Mouse (Mus musculus): ENCODE measurements around the gene Mcpt8. TPM values are rescaled to one million over a fixed set of nuclear protein-coding genes. Genes with fewer than 3 reads are reported as not detected.
"Not testable (repeated sequence)": the region's sequence is repeated elsewhere in the genome, so short reads cannot be mapped to it uniquely, and the experiment has no call there.

Mcpt8 gene
- polyA plus RNA-seq, 1 experiment from 2014 or later, result not detected

DNA sequence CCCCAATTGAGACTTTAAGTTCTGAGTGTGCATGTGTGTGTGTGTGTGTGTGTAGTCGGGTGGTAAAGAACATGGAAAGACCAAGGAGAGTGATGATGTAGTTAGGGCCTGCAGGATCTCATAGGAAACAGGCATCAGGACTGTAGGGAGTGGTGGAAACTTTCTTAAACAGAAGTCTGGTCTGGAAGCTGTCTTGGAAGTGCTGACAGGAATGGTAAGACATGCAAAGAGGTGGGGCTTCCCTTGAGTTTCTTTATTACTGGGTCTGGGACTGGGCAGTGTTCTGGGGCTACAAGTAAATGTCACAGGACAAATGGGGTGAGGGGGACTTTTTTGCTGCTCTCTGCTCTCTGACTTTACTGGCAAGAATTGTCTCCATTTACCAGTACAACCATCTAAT is 12.5 kb upstream of the Mcpt8 start:
- Histone ChIP-seq H3K27ac (no peak overlapping the region), H3K4me1 (no peaks in the 10 kb centered on the region), H3K9me3 (no peaks in the 10 kb centered on the region), H3K9ac (no peak overlapping the region), H3K4me3 (no peak overlapping the region), H3K36me3 (replicated peaks) (no peaks in the 10 kb centered on the region), H3K4me2 (no peak overlapping the region), H3K27me3 (replicated peaks) (no peaks in the 10 kb centered on the region)
- WGBS, result 73% methylated on average over 1 of the region's 1 CpGs
- ATAC-seq (replicated peaks), result no peak

DNA sequence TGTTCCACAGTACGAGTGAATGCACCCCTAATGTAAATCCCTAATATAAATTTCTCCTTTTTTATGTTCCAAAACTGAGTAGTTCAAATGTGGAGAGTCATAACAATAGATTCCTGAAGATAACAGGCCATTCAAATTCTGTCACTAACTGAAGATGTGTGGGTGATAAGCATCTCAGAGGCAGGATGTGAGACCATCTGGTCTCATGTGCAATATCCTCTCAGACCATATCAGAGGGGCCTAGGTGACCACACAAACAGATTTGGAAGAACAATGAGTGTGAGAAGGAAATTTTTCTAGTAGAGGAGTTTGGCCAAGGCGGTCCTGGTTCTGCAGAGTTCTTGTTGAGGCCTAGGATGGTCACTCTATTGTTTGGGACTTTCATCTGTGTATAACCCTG is 8.3 kb upstream of the Mcpt8 start:
- 77% methylated on average over 2 of the region's 2 CpGs for WGBS
- Histone ChIP-seq H3K36me3 (replicated peaks) (no peaks in the 10 kb centered on the region), H3K9ac (no peak overlapping the region), H3K4me2 (no peak overlapping the region), H3K4me1 (no peaks in the 10 kb centered on the region), H3K4me3 (no peak overlapping the region), H3K27me3 (replicated peaks) (no peaks in the 10 kb centered on the region), H3K27ac (no peak overlapping the region), H3K9me3 (no peaks in the 10 kb centered on the region)
- ATAC-seq (replicated peaks), result no peak

DNA sequence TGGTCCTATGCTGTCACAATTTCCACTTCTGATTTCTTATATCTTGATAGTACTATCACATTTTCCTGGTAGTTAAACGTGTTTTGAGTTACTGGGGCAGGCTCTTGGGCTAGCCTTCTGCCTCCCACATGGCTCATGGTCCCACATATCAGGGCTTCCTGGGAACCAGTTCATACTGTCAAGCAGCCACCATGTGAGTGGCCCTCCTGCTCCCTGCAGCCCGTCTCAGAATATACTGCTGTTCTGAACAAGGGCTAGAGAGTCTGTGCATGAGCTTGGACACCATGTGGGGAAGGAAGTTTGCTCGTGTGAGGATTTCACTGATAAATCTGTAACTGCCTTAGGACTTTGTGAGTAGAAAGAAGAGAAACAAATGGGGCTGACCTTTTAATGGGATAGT is 1.6 kb upstream of the Mcpt8 start:
- no peak overlapping the region for H3K4me2 ChIP-seq
- no peak overlapping the region for H3K27ac ChIP-seq
- H3K9ac ChIP-seq, result no peak overlapping the region
- H3K4me1 ChIP-seq, result no peaks in the 10 kb centered on the region
- H3K36me3 ChIP-seq (replicated peaks), result no peaks in the 10 kb centered on the region
- WGBS, result 81% methylated on average over 3 of the region's 3 CpGs
- H3K9me3 ChIP-seq, result no peaks in the 10 kb centered on the region
- no peak for ATAC-seq (replicated peaks)
- H3K4me3 ChIP-seq, result no peak overlapping the region
- no peaks in the 10 kb centered on the region for H3K27me3 ChIP-seq (replicated peaks)

DNA sequence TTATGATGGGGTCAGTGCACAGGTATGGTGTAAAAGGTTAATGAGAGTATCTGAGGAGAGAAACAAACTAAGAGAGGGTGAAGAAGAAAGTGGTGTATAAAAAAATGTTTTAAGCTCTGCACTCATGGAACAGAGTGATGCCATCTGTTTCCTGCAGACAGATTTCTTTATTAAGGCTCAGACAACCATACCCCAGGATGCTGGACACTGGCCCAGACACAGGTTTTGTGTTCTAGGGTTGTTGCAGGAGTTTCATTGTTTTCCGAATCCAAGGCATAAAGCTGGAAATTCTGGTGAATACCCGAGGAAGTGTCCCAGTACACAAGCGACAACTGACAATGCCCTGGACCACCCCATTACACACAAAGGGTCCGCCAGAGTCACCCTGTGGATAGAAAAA is 3.1 kb downstream of the Mcpt8 start:
- ATAC-seq (replicated peaks), result no peak
- no peak overlapping the region for H3K4me3 ChIP-seq
- no peak overlapping the region for H3K4me2 ChIP-seq
- no peaks in the 10 kb centered on the region for H3K4me1 ChIP-seq
- H3K9me3 ChIP-seq, result no peaks in the 10 kb centered on the region
- 66% methylated on average over 4 of the region's 4 CpGs for WGBS
- H3K27me3 ChIP-seq (replicated peaks), result no peaks in the 10 kb centered on the region
- no peaks in the 10 kb centered on the region for H3K36me3 ChIP-seq (replicated peaks)
- no peak overlapping the region for H3K9ac ChIP-seq
- H3K27ac ChIP-seq, result no peak overlapping the region

DNA sequence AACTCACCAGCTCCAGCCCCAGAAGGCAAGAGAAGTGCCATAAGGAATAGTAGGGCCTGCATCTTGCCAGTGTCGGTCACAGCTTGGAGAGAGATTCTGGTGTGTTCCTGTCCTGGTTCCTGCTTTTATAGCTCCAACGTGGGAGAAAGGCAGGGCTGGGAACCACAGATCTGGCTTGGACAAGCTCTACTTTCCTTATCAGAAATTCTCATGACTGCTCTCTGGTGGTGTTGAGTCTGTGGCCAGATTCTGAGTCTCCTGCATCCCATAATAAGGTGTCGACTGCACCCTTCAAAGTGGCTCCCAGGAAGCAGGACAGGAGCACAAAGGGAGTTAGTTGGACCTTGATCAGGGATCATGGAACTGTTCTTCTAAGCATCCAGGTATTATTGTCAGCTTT is 22.9 kb downstream of the Mcpt8 start, which contains the start of gene Mcpt4:
TSS of gene Mcpt4 (minus strand) at position 101 of the 400 bp plus-strand sequence.
- not testable (repeated sequence) for ATAC-seq (replicated peaks); H3K27ac ChIP-seq; H3K9ac ChIP-seq; H3K9me3 ChIP-seq; H3K4me1 ChIP-seq; H3K27me3 ChIP-seq (replicated peaks); H3K36me3 ChIP-seq (replicated peaks); H3K4me3 ChIP-seq; H3K4me2 ChIP-seq
- 89% methylated on average over 3 of the region's 3 CpGs for WGBS

DNA sequence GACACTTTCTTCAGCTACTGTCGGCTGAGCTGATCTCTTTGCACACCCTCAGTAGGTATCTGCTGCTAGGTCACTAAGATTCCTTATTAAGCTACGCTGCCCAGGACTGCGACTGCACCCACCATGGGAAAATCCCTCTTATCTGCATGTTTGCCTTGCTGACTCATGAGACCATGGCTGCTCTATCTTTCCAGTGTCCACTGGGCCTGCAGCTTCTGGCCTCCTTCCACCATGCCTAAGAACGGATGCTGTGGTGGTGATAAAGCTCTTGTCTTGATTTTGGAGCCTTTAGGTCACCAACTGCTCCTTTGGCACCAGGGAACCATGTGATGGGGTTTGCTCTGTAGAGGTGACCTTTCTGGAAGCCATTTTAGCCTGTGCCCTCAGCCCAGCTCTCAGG is 27.4 kb downstream of the Mcpt8 start:
- H3K9ac ChIP-seq, result no peak overlapping the region
- H3K4me2 ChIP-seq, result no peak overlapping the region
- WGBS, result 86% methylated on average over 4 of the region's 4 CpGs
- no peaks in the 10 kb centered on the region for H3K4me1 ChIP-seq
- H3K27ac ChIP-seq, result no peak overlapping the region
- H3K36me3 ChIP-seq (replicated peaks), result no peaks in the 10 kb centered on the region
- H3K27me3 ChIP-seq (replicated peaks), result no peaks in the 10 kb centered on the region
- H3K4me3 ChIP-seq, result no peak overlapping the region
- no peaks in the 10 kb centered on the region for H3K9me3 ChIP-seq
- ATAC-seq (replicated peaks), result no peak

DNA sequence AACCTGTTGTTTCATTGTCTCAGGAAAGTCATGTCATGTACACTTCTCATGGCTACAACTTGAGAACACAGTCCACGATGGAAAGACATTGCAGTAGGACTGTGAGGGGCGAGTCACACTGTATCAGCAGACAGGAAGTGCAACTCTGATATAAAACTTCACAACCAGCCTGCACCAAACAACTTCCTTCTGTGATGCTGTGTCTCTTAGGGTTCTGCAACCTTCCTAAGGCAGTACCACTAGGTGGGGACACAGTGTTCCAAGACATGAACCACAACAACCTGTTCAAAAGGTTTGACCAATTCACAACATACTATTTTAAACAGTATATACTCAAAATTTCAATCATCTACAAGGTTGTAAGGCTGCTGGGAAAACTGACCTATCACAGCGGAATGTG is 29.7 kb downstream of the Mcpt8 start:
- Histone ChIP-seq H3K4me2 (no peak overlapping the region), H3K36me3 (replicated peaks) (no peaks in the 10 kb centered on the region), H3K4me3 (no peak overlapping the region), H3K9me3 (no peaks in the 10 kb centered on the region), H3K4me1 (no peaks in the 10 kb centered on the region), H3K27ac (no peak overlapping the region), H3K27me3 (replicated peaks) (no peaks in the 10 kb centered on the region), H3K9ac (no peak overlapping the region)
- 83% methylated on average over 3 of the region's 3 CpGs for WGBS
- ATAC-seq (replicated peaks), result no peak

DNA sequence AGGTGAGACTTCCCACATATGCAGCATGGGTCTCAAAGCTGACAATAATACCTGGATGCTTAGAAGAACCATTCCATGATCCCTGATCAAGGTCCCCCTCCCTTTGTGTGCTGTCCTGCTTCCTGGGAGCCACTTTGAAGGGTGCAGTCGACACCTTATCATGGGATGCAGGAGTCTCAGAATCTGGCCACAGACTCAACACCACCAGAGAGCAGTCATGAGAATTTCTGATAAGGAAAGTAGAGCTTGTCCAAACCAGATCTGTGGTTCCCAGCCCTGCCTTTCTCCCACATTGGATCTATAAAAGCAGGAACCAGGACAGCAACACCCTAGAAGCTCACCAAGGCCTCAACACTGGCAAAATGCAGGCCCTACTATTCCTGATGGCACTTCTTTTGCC is 43.3 kb downstream of the Mcpt8 start, which contains the start of gene Mcpt2:
TSS of gene Mcpt2 (plus strand) at position 250 of the 400 bp plus-strand sequence.
- not testable (repeated sequence) for H3K4me1 ChIP-seq; H3K27ac ChIP-seq; H3K9me3 ChIP-seq; H3K9ac ChIP-seq; H3K4me3 ChIP-seq; H3K4me2 ChIP-seq; ATAC-seq (replicated peaks); H3K36me3 ChIP-seq (replicated peaks); H3K27me3 ChIP-seq (replicated peaks)
- WGBS, result 64% methylated on average over 1 of the region's 1 CpGs

DNA sequence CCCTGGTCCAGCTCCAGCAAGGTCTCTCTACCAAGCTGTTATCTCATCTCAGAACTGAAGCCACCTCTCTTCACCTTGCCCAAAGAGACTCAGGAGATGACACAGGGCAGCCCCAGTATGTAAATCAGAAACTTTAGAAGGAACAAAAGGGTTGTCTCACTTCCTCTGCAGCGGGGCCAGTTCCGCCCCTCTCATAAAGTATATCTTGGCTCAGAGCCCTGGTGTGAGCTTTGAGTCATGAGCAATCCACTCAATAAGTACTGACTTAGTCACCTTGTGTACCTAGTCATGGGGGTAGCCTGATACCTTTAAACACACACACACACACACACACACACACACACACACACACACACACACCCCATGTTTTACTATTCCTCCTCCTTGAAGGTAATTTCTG is 50.6 kb downstream of the Mcpt8 start:
- Histone ChIP-seq H3K4me1 (no peaks in the 10 kb centered on the region), H3K27me3 (replicated peaks) (no peaks in the 10 kb centered on the region), H3K9me3 (no peaks in the 10 kb centered on the region), H3K9ac (no peak overlapping the region), H3K4me2 (no peak overlapping the region), H3K27ac (no peak overlapping the region), H3K36me3 (replicated peaks) (no peaks in the 10 kb centered on the region), H3K4me3 (no peak overlapping the region)
- 86% methylated on average over 2 of the region's 2 CpGs for WGBS
- ATAC-seq (replicated peaks), result no peak

Small RNAs within 50 kb of the gene (microRNA-seq; reads per million reads assigned to microRNA genes)
- not detected for gene Mir6949

Other genes with a start within 250 kb of the Mcpt8 start
- 12.4 and 13.6 TPM in 2 replicates for gene Nynrin, start 231.3 kb downstream of the Mcpt8 start, polyA plus RNA-seq (2015; fragmentation: Nextera tagmentation; extraction: Ambion mirVana)
- 0.19 and 0.20 TPM in 2 replicates for gene Cbln3, start 200.9 kb downstream of the Mcpt8 start, polyA plus RNA-seq (2015; fragmentation: Nextera tagmentation; extraction: Ambion mirVana)
- 10.9 and 11.4 TPM in 2 replicates for gene Khnyn, start 200.3 kb downstream of the Mcpt8 start, polyA plus RNA-seq (2015; fragmentation: Nextera tagmentation; extraction: Ambion mirVana)
- 169 and 175 TPM in 2 replicates for gene Sdr39u1, start 185.0 kb downstream of the Mcpt8 start, polyA plus RNA-seq (2015; fragmentation: Nextera tagmentation; extraction: Ambion mirVana)
- gene Cma1, start 140.6 kb downstream of the Mcpt8 start, polyA plus RNA-seq (2015; fragmentation: Nextera tagmentation; extraction: Ambion mirVana), result 0.37 and 1.6 TPM in 2 replicates
- gene Cma2, start 134.3 kb downstream of the Mcpt8 start, polyA plus RNA-seq (2015; fragmentation: Nextera tagmentation; extraction: Ambion mirVana), result not detected in 2 replicates
- gene Mcpt1, start 67.3 kb downstream of the Mcpt8 start, polyA plus RNA-seq (2015; fragmentation: Nextera tagmentation; extraction: Ambion mirVana), result not detected in 2 replicates
- gene Mcpt9, start 54.8 kb downstream of the Mcpt8 start, polyA plus RNA-seq (2015; fragmentation: Nextera tagmentation; extraction: Ambion mirVana), result not detected in 2 replicates
- gene Mcpt2, start 43.2 kb downstream of the Mcpt8 start, polyA plus RNA-seq (2015; fragmentation: Nextera tagmentation; extraction: Ambion mirVana), result not detected in 2 replicates
- 0.15 TPM in 1 of 2 replicates, not detected in the other for gene Mcpt4, start 23.0 kb downstream of the Mcpt8 start, polyA plus RNA-seq (2015; fragmentation: Nextera tagmentation; extraction: Ambion mirVana)
- not detected in 2 replicates for gene Ctsg, start 17.3 kb upstream of the Mcpt8 start, polyA plus RNA-seq (2015; fragmentation: Nextera tagmentation; extraction: Ambion mirVana)
- not detected in 2 replicates for gene Gzme, start 35.4 kb upstream of the Mcpt8 start, polyA plus RNA-seq (2015; fragmentation: Nextera tagmentation; extraction: Ambion mirVana)
- gene Gzmd, start 47.3 kb upstream of the Mcpt8 start, polyA plus RNA-seq (2015; fragmentation: Nextera tagmentation; extraction: Ambion mirVana), result not detected in 2 replicates
- gene Gzmg, start 74.3 kb upstream of the Mcpt8 start, polyA plus RNA-seq (2015; fragmentation: Nextera tagmentation; extraction: Ambion mirVana), result not detected in 2 replicates
- gene Gzmn, start 89.3 kb upstream of the Mcpt8 start, polyA plus RNA-seq (2015; fragmentation: Nextera tagmentation; extraction: Ambion mirVana), result not detected in 2 replicates
- not detected in 2 replicates for gene Gzmf, start 126.1 kb upstream of the Mcpt8 start, polyA plus RNA-seq (2015; fragmentation: Nextera tagmentation; extraction: Ambion mirVana)
- not detected in 2 replicates for gene Gzmc, start 149.4 kb upstream of the Mcpt8 start, polyA plus RNA-seq (2015; fragmentation: Nextera tagmentation; extraction: Ambion mirVana)
- gene Gzmb, start 177.0 kb upstream of the Mcpt8 start, polyA plus RNA-seq (2015; fragmentation: Nextera tagmentation; extraction: Ambion mirVana), result not detected in 2 replicates